Mouse (Mus musculus) frontal cortex, adult (tissue): ENCODE measurements around the gene Gnb5.
"Not testable (repeated sequence)": the region's sequence is repeated elsewhere in the genome, so short reads cannot be mapped to it uniquely, and the experiment has no call there.

Experiments
- ATAC-seq: cut with Nextera tagmentation; 2 replicates; pipeline ENCODE4 v1.9.2; 2017; ENCODE audit warnings: mild to moderate bottlenecking, moderate library complexity, mixed read lengths; ENCODE audit not compliant: low TSS enrichment

Gene Gnb5

GRCm38 (mm10) chr9:75357087-75357654 lies 51.1 kb downstream of the Gnb5 start:
- peak; percentile 76 for ATAC-seq

- peak; percentile 54; the same call in 1 of the 2 replicates for ATAC-seq
These were observed 55.6 kb downstream of the Gnb5 start for GRCm38 (mm10) chr9:75361699-75362098.

DNA sequence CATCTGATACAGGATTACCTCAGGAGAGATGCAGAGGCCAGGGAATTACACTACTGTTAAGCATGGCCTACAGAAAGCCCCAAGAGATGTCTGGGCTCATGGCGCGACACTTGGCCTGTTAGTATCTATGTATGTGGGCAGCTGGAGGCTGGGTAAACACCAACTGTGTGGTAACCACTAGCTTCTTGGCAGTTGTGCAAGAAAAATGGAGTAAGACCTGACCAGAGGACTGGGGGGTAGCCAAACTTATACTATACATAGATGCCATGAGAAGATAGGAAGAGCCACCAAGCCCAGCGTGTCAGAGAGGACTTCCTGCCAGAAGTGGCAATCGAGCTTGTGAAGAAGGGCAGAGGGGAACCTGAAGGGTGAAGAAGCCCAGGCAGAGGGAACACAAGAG lies 56.1 kb downstream of the Gnb5 start:
- no peak for ATAC-seq

DNA sequence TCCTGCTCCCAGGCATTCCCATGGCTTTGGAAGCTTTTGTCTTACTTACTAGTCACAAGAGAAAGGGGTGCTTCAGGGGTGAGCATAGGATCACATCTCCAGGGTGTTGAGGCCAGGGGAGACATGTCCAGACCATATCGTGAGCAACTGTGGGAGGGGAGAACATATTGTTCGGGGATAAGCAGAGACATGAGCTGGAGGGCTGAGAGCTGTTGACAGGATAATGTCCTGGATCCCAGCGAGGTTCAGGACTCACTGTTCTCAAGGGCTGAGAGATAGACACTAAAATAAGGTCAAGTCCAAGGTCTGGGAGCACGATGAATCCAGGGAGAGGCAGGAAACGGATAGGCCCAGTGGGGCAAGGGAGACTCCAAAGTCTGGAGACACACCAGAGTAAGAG lies 56.9 kb downstream of the Gnb5 start:
- no peak for ATAC-seq

- ATAC-seq, result not testable (repeated sequence)
These were observed 57.6 kb downstream of the Gnb5 start for GRCm38 (mm10) chr9:75363702-75364101.

GRCm38 (mm10) chr9:75365195-75365594 lies 59.1 kb downstream of the Gnb5 start:
- ATAC-seq, result no peak

DNA sequence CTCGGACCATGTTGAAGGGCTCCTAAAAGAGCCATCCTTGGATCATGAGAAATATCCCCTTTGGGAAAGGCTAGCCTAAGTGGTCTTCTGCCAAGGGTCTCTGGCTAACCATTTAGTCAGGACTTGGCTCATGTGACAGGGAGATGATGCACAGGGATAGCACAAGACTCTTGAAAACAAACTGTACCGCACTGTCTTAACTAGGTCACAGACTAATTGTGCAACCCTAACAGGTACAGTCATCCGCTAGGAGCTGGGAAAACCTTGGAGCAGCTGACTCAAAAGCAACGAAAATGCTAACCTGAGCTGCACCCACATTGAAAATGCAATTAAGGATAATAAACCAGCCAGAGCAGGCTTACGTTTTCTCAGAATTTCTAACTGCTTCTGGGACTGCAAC lies 60.1 kb downstream of the Gnb5 start:
- ATAC-seq, result 0 out of 2 replicates have a peak, but pooled peaks have one; percentile 44

DNA sequence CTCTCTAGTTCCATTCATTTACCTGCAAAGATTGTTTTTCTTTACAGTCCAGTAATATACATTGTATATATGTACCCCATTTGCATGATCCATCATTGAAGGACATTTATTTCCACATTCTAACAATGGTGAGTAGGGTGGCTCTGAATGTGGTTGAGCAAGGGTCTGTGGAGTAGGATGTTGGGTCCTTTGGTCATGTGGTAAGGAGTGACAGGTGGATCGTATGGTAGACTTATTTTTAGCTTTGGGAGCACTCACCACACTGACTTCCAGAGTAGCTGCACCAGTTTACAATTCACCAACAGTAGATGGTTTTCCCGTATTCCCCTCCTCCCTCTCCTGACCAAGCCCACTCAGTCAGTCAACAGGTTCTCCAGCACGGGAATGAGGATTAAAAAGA lies 62.7 kb downstream of the Gnb5 start:
- ATAC-seq, result no peak

DNA sequence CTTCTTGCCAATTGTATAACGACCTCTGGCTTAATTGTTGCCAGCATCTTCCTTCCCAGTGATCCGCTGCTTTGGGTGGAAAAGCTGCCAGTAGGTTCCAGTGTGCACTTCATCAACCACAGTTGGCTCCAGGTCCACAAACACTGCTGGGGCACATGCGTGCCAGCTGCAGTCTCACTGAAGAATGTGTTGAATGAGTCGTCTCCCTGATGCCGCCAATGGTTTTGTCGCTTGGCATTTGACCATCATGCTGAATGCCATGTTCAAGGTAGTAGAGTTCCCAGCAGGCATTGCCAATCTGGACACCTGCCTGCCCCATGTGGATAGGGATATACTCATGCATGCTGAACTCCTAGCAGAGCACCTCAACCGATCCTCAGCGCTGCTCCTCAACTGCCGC lies 69.5 kb downstream of the Gnb5 start:
- no peak for ATAC-seq

DNA sequence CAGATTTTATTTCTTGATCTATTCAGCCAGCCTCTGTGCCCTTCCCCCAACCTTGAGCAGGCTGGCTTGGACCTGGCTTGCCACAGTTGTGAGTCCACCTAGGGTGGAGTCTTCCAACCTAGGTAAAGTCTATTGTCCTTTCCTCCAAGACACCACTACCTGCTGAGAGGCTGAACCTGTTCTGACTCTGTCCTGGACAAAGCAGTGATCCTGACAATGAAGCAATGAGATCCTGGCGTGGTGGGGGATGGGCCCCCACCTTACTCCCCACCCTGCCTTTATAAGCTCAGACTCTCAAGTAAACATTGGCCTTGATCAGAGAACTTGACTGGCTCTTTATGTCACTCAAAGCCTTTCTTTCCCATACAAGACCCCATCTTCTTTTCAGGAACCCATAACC lies 70.3 kb downstream of the Gnb5 start:
- no peak for ATAC-seq

DNA sequence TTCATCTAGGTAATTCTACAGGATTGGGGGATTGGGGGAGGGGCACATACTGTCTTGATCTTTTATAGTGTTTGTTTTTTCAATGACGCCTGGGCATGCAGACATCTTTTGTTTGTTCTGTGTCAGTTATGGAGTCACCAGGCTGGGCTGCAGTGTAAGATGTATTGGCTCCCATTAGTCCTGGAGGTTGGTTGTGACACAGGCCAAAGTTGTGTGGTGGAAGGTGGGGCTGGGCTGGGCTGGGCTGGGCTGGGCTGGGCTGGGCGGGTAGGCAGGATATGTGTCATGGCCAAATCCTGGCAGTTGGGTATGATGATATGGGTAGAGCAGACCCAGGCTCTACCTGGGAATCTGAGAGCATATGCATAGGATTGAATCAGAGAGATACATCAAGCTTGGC lies 72.7 kb downstream of the Gnb5 start:
- no peak for ATAC-seq

- ATAC-seq, result no peak
These were observed 76.7 kb downstream of the Gnb5 start for GRCm38 (mm10) chr9:75382825-75383224.

- no peak for ATAC-seq
These were observed 77.7 kb downstream of the Gnb5 start for GRCm38 (mm10) chr9:75383785-75384184.

- no peak for ATAC-seq
These were observed 78.4 kb downstream of the Gnb5 start for GRCm38 (mm10) chr9:75384337-75384962.

GRCm38 (mm10) chr9:75385218-75385974 lies 79.3 kb downstream of the Gnb5 start:
- ATAC-seq, result no peak

- ATAC-seq, result no peak
These were observed 87.2 kb downstream of the Gnb5 start for GRCm38 (mm10) chr9:75393251-75393650.
